Mouse (Mus musculus) C2C12 (cell line): ENCODE data around the gene Ccdc194.

ENCODE experiments used
- CTCF ChIP-seq: IDR thresholded peaks from one replicate; pipeline ENCODE4 v1.5.1; 2011; ENCODE audit not compliant: control insufficient read depth, insufficient read depth, insufficient read length
- FOSL1 ChIP-seq: IDR thresholded peaks from one replicate; pipeline ENCODE4 v1.8.0; 2011; ENCODE audit warnings: mild to moderate bottlenecking, low read length; ENCODE audit not compliant: poor library complexity, insufficient read depth, severe bottlenecking
- MAX ChIP-seq: IDR thresholded peaks from one replicate; pipeline ENCODE4 v1.6.1; 2011; ENCODE audit warnings: mild to moderate bottlenecking, control low read depth
- MYOD1 ChIP-seq: IDR thresholded peaks from one replicate; pipeline ENCODE4 v1.6.1; 2011; ENCODE audit warnings: low read depth; ENCODE audit not compliant: control insufficient read depth, insufficient read length
- MYOG ChIP-seq: IDR thresholded peaks from one replicate; pipeline ENCODE4 v1.6.1; 2011; ENCODE audit not compliant: control insufficient read depth, insufficient read length; ENCODE audit errors: extremely low read depth
- USF1 ChIP-seq: IDR thresholded peaks from one replicate; pipeline ENCODE4 v1.6.1; 2011; ENCODE audit warnings: low read depth, mild to moderate bottlenecking, control low read depth, moderate library complexity

GRCm38 (mm10) chr8:71470146-71470912 lies 55.2 kb downstream of the Ccdc194 start:
- TF ChIP-seq CTCF (no peak), USF1 (no peak), MAX (no peak), MYOD1 (no peak), FOSL1 (no peak), MYOG (no peak)
